Mouse (Mus musculus): ENCODE results near the gene Atxn1. TPM values are rescaled to one million over a fixed set of nuclear protein-coding genes. Genes with fewer than 3 reads are reported as not detected.
A peak's percentile ranks its signal among the peaks of the same experiment; 100 is the strongest.

The Atxn1 gene
- polyA plus RNA-seq, 1 experiment from 2014 or later = 4.6 TPM

- Histone ChIP-seq H3K9me3 (no peaks in the 10 kb centered on the region), H3K36me3 (no peaks in the 10 kb centered on the region), H3K4me1 (peaks cover 34% of the 10 kb centered on the region), H3K9ac (no peak overlapping the region), H3K4me2 (replicated peaks) (peak overlapping the region; percentile 45), H3K4me3 (peak overlapping the region; percentile 20; the same call in 1 of the 2 replicates), H3K27ac (no peak overlapping the region), H3K27me3 (no peaks in the 10 kb centered on the region)
- WGBS = 30% methylated on average over 18 of the region's 18 CpGs
- ATAC-seq (ENCODE audit: insufficient number of reproducible peaks, insufficient read depth, low FRiP score, low TSS enrichment) = no peak
Observed at GRCm38 (mm10) chr13:45807593-45808043, 157.2 kb downstream of the Atxn1 start.

GRCm38 (mm10) chr13:45806600-45807525 lies 157.9 kb downstream of the Atxn1 start:
- no peak overlapping the region for H3K4me3 ChIP-seq

GRCm38 (mm10) chr13:45805915-45806599 lies 158.8 kb downstream of the Atxn1 start:
- whole genome bisulfite sequencing = 31% methylated on average over 9 of the region's 9 CpGs
- Histone ChIP-seq H3K9me3 (no peaks in the 10 kb centered on the region), H3K9ac (no peak overlapping the region), H3K4me1 (peaks cover 34% of the 10 kb centered on the region), H3K27ac (no peak overlapping the region), H3K27me3 (no peaks in the 10 kb centered on the region), H3K36me3 (no peaks in the 10 kb centered on the region), H3K4me2 (replicated peaks) (no peak overlapping the region), H3K4me3 (no peak overlapping the region)
- no peak for ATAC-seq (ENCODE audit: insufficient number of reproducible peaks, insufficient read depth, low FRiP score, low TSS enrichment)

More at GRCm38 (mm10) chr13:45806600-45807525, 157.9 kb downstream of the Atxn1 start:
- ATAC-seq (ENCODE audit: insufficient number of reproducible peaks, insufficient read depth, low FRiP score, low TSS enrichment) = no peak
- no peaks in the 10 kb centered on the region for H3K27me3 ChIP-seq
- H3K27ac ChIP-seq = no peak overlapping the region
- peaks cover 34% of the 10 kb centered on the region for H3K4me1 ChIP-seq
- no peak overlapping the region for H3K9ac ChIP-seq
- H3K9me3 ChIP-seq = no peaks in the 10 kb centered on the region
- no peaks in the 10 kb centered on the region for H3K36me3 ChIP-seq
- 38% methylated on average over 18 of the region's 18 CpGs for WGBS
- peak overlapping the region; percentile 45 for H3K4me2 ChIP-seq (replicated peaks)

DNA sequence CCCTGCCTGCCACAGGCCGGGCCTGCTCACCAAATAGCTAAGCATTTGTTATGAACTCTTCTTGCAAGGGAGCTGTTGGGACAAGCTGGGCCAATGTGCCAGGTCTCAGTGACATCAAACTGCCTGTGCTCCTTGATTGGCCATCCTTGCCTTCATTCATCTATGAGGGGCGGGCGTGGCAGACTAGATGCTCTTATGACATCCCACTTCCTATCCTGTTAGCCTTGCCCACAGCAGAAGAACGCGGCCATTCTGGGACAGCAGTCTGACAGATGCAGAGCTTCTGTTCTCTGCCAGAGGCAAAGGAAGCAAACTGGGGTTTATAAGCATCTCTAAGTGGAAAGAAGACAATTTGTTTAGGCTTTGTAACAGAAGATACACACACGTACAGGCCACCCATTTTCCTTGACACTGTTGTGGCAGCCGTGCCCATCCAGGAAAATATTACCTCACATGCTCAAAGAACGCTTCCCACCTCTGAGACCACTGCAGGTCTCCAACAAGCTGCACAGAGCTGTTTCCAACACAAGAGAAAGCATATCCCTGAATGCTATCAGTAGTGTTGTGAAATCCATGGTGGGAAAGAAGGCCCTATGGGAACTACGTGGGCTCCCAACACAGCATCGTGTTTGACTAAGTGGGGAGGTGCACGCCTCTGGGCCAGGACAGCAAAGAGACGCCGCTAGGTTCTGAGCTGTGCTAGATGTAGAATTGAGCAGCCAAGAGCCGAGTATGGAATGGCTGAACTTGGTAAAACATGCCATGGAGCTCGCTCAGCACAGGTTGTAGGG lies 162.0 kb downstream of the Atxn1 start:
- no peak overlapping the region for H3K27ac ChIP-seq
- no peak overlapping the region for H3K4me3 ChIP-seq
- H3K9ac ChIP-seq = no peak overlapping the region
- ATAC-seq (ENCODE audit: insufficient number of reproducible peaks, insufficient read depth, low FRiP score, low TSS enrichment) = no peak
- no peaks in the 10 kb centered on the region for H3K9me3 ChIP-seq
- no peaks in the 10 kb centered on the region for H3K27me3 ChIP-seq
- peaks cover 12% of the 10 kb centered on the region; the same call in 1 of the 2 replicates for H3K4me1 ChIP-seq
- WGBS = 89% methylated on average over 15 of the region's 15 CpGs
- H3K4me2 ChIP-seq (replicated peaks) = no peak overlapping the region
- no peaks in the 10 kb centered on the region for H3K36me3 ChIP-seq

- no peaks in the 10 kb centered on the region for H3K9me3 ChIP-seq
- no peak overlapping the region for H3K9ac ChIP-seq
- H3K36me3 ChIP-seq = peaks cover 7% of the 10 kb centered on the region; the same call in 1 of the 2 replicates
- H3K4me1 ChIP-seq = no peaks in the 10 kb centered on the region
- no peak overlapping the region for H3K4me3 ChIP-seq
- WGBS = 89% methylated on average over 4 of the region's 4 CpGs
- ATAC-seq (ENCODE audit: insufficient number of reproducible peaks, insufficient read depth, low FRiP score, low TSS enrichment) = no peak
- no peaks in the 10 kb centered on the region for H3K27me3 ChIP-seq
- no peak overlapping the region for H3K4me2 ChIP-seq (replicated peaks)
- H3K27ac ChIP-seq = no peak overlapping the region
Observed at GRCm38 (mm10) chr13:45798248-45798647, 166.6 kb downstream of the Atxn1 start.

DNA sequence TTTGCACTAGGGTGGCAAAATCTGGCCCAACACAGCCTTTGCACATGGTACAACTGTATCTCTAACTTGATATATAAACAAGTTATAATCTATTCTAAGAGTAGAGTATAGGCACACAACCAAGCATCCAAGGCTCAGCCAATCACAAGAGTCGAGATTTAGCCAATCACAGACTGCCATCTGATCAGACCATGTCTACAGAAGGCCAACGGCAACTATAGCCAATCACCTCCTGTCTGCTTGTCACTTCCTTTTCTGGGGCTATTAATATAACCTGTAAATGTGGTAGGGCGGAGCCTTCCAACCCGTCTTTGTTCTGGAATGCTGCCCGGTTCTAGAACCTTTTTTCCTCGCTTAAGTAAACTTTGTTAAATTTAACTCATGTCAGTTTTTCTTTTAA lies 167.1 kb downstream of the Atxn1 start:
- H3K36me3 ChIP-seq = peaks cover 7% of the 10 kb centered on the region; the same call in 1 of the 2 replicates
- H3K4me2 ChIP-seq (replicated peaks) = no peak overlapping the region
- H3K9ac ChIP-seq = no peak overlapping the region
- no peaks in the 10 kb centered on the region for H3K4me1 ChIP-seq
- no peak for ATAC-seq (ENCODE audit: insufficient number of reproducible peaks, insufficient read depth, low FRiP score, low TSS enrichment)
- H3K27ac ChIP-seq = no peak overlapping the region
- no peaks in the 10 kb centered on the region for H3K9me3 ChIP-seq
- H3K27me3 ChIP-seq = no peaks in the 10 kb centered on the region
- 82% methylated on average over 6 of the region's 6 CpGs for WGBS
- no peak overlapping the region for H3K4me3 ChIP-seq

- 77% methylated on average over 6 of the region's 6 CpGs for WGBS
- no peak for ATAC-seq (ENCODE audit: insufficient number of reproducible peaks, insufficient read depth, low FRiP score, low TSS enrichment)
Observed at GRCm38 (mm10) chr13:45796286-45796685, 168.5 kb downstream of the Atxn1 start.

GRCm38 (mm10) chr13:45793796-45794195 lies 171.0 kb downstream of the Atxn1 start:
- Histone ChIP-seq H3K36me3 (peaks cover 7% of the 10 kb centered on the region; the same call in 1 of the 2 replicates), H3K27me3 (no peaks in the 10 kb centered on the region), H3K4me1 (0 out of 2 replicates have a peak, but pooled peaks cover 2% of the 10 kb centered on the region), H3K9me3 (no peaks in the 10 kb centered on the region), H3K4me3 (no peak overlapping the region), H3K9ac (no peak overlapping the region), H3K4me2 (replicated peaks) (no peak overlapping the region), H3K27ac (no peak overlapping the region)
- WGBS = 77% methylated on average over 3 of the region's 3 CpGs
- no peak for ATAC-seq (ENCODE audit: insufficient number of reproducible peaks, insufficient read depth, low FRiP score, low TSS enrichment)

More at GRCm38 (mm10) chr13:45796286-45796685, 168.5 kb downstream of the Atxn1 start:
- H3K36me3 ChIP-seq = peaks cover 7% of the 10 kb centered on the region; the same call in 1 of the 2 replicates
- H3K4me3 ChIP-seq = no peak overlapping the region
- no peaks in the 10 kb centered on the region for H3K9me3 ChIP-seq
- H3K4me1 ChIP-seq = no peaks in the 10 kb centered on the region
- H3K4me2 ChIP-seq (replicated peaks) = no peak overlapping the region
- no peak overlapping the region for H3K9ac ChIP-seq
- H3K27me3 ChIP-seq = no peaks in the 10 kb centered on the region
- H3K27ac ChIP-seq = no peak overlapping the region

- H3K36me3 ChIP-seq = no peaks in the 10 kb centered on the region
- no peak overlapping the region for H3K27ac ChIP-seq
- no peaks in the 10 kb centered on the region for H3K27me3 ChIP-seq
- ATAC-seq (ENCODE audit: insufficient number of reproducible peaks, insufficient read depth, low FRiP score, low TSS enrichment) = no peak
- 0 out of 2 replicates have a peak, but pooled peaks cover 2% of the 10 kb centered on the region for H3K4me1 ChIP-seq
- H3K9me3 ChIP-seq = no peaks in the 10 kb centered on the region
- no peak overlapping the region for H3K9ac ChIP-seq
- WGBS = 82% methylated on average over 7 of the region's 7 CpGs
- no peak overlapping the region for H3K4me2 ChIP-seq (replicated peaks)
- no peak overlapping the region for H3K4me3 ChIP-seq
Observed at GRCm38 (mm10) chr13:45786409-45786808, 178.4 kb downstream of the Atxn1 start.

DNA sequence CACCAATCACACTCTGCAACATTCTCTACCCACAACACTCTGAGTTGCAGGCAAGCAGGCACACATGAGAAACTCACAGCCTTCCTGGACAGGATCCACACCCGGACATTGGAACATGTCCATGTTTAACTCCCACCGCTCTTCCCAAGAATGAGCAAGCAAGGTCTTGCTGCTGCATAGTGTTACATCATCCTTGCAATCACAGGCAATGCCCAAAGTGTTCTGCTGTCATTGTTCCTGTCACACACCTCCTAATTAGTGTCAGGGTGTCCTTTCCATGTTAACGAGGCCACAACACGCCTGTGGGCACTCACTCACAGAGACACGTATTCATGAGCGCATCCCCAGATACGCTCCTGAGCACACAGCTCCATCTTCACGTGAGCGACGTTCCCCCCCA lies 181.1 kb downstream of the Atxn1 start:
- no peaks in the 10 kb centered on the region for H3K36me3 ChIP-seq
- H3K27me3 ChIP-seq = no peaks in the 10 kb centered on the region
- H3K9me3 ChIP-seq = no peaks in the 10 kb centered on the region
- no peak overlapping the region for H3K4me2 ChIP-seq (replicated peaks)
- H3K9ac ChIP-seq = no peak overlapping the region
- no peak overlapping the region for H3K4me3 ChIP-seq
- no peak for ATAC-seq (ENCODE audit: insufficient number of reproducible peaks, insufficient read depth, low FRiP score, low TSS enrichment)
- WGBS = 83% methylated on average over 10 of the region's 10 CpGs
- H3K27ac ChIP-seq = no peak overlapping the region
- no peaks in the 10 kb centered on the region for H3K4me1 ChIP-seq

- Histone ChIP-seq H3K27ac (no peak overlapping the region), H3K27me3 (no peaks in the 10 kb centered on the region), H3K9ac (no peak overlapping the region), H3K9me3 (no peaks in the 10 kb centered on the region), H3K4me1 (peaks cover 6% of the 10 kb centered on the region; the same call in 1 of the 2 replicates), H3K4me3 (no peak overlapping the region), H3K4me2 (replicated peaks) (no peak overlapping the region), H3K36me3 (no peaks in the 10 kb centered on the region)
- 87% methylated on average over 5 of the region's 5 CpGs for WGBS
- ATAC-seq (ENCODE audit: insufficient number of reproducible peaks, insufficient read depth, low FRiP score, low TSS enrichment) = no peak
Observed at GRCm38 (mm10) chr13:45778750-45779149, 186.1 kb downstream of the Atxn1 start.

Measured in embryonic facial prominence, embryonic 12.5 days (tissue).